Mouse (Mus musculus): ENCODE results near the gene Esp23.
"Not testable (repeated sequence)": the region's sequence is repeated elsewhere in the genome, so short reads cannot be mapped to it uniquely, and the experiment has no call there.

Gene Esp23

GRCm38 (mm10) chr17:39076937-39077336 is at the start of gene Esp23:
Gene Esp23 (minus strand): TSS chr17:39077037.
- no peak for DNase-seq (ENCODE audit: low spot score)

GRCm38 (mm10) chr17:39107126-39107525 is 30.3 kb upstream of the Esp23 start:
- DNase-seq (ENCODE audit: low spot score) = not testable (repeated sequence)

GRCm38 (mm10) chr17:39095034-39095433 is 18.2 kb upstream of the Esp23 start, which contains the start of gene Esp22:
Gene Esp22 (plus strand): TSS chr17:39095334.
- no peak for DNase-seq (ENCODE audit: low spot score)

- DNase-seq (ENCODE audit: low spot score) = no peak
Observed at GRCm38 (mm10) chr17:39063641-39064040, 13.2 kb downstream of the Esp23 start.

GRCm38 (mm10) chr17:39043241-39043640 is 33.6 kb downstream of the Esp23 start, which contains the start of gene Gm21903:
Gene Gm21903 (minus strand): TSS chr17:39043341.
- no peak for DNase-seq (ENCODE audit: low spot score)

GRCm38 (mm10) chr17:39036395-39036794 is 40.4 kb downstream of the Esp23 start, which contains the start of gene Esp24:
Gene Esp24 (plus strand): TSS chr17:39036695.
- DNase-seq (ENCODE audit: low spot score) = not testable (repeated sequence)

Data from testis, postnatal 10 days (tissue).